Mouse (Mus musculus) stomach, embryonic 14.5 days (tissue): ENCODE measurements around the gene Arsg. TPM values are rescaled to one million over a fixed set of nuclear protein-coding genes. Genes with fewer than 3 reads are reported as not detected.

ENCODE experiments used
- ATAC-seq: fragments of 200-750 bp; cut with Nextera tagmentation; 2 replicates; pipeline ENCODE4 v1.8.0; 2017; ENCODE audit warnings: low read depth, moderate TSS enrichment; ENCODE audit not compliant: insufficient number of reproducible peaks, insufficient read depth, low FRiP score
- H3K27ac ChIP-seq: fragments of 300-500 bp; sonication (generic); 2 replicates; pipeline ENCODE4 v1.5.1; 2014; ENCODE audit warnings: mild to moderate bottlenecking, low read length, moderate library complexity, mixed read lengths
- H3K27me3 ChIP-seq: fragments of 300-500 bp; sonication (generic); 2 replicates; pipeline ENCODE4 v1.6.1; 2014; ENCODE audit warnings: low read length, control low read depth, mixed read lengths; ENCODE audit not compliant: control insufficient read depth, insufficient read depth
- H3K36me3 ChIP-seq: fragments of 300-500 bp; sonication (generic); 2 replicates; pipeline ENCODE4 v1.6.1; 2014; ENCODE audit warnings: mild to moderate bottlenecking, control low read depth, low read length, moderate library complexity, mixed read lengths; ENCODE audit not compliant: control insufficient read depth, insufficient read depth
- H3K4me1 ChIP-seq: fragments of 300-500 bp; sonication (generic); 2 replicates; pipeline ENCODE4 v1.6.1; 2014; ENCODE audit warnings: low read length, control low read depth, mixed read lengths; ENCODE audit not compliant: control insufficient read depth, insufficient read depth
- H3K4me2 ChIP-seq: fragments of 300-500 bp; sonication (generic); replicated peaks from 2 replicates; pipeline ENCODE4 v1.6.1; 2014; ENCODE audit warnings: low read depth, low read length, control low read depth
- H3K4me3 ChIP-seq: fragments of 300-500 bp; sonication (generic); 2 replicates; pipeline ENCODE4 v1.5.1; 2014; ENCODE audit warnings: low read depth, low read length, control low read depth
- H3K9ac ChIP-seq: fragments of 300-500 bp; sonication (generic); replicated peaks from 2 replicates; pipeline ENCODE4 v1.6.1; 2014; ENCODE audit warnings: low read depth, mild to moderate bottlenecking, control low read depth, low read length, moderate library complexity, mixed read lengths
- H3K9me3 ChIP-seq: fragments of 300-500 bp; sonication (generic); 2 replicates; pipeline ENCODE4 v1.6.1; 2016; ENCODE audit warnings: low read depth, low read length, control low read depth; ENCODE audit not compliant: control insufficient read depth
- WGBS: fragments of 180-500 bp; shearing (Covaris S2); extraction: QIAGEN DNeasy Blood & Tissue Kit; methylation state at CpG from one replicate; pipeline ENCODE4 v1.1.7; 2014; 5-methylcytosine and 5-hydroxymethylcytosine counted together
- polyA plus RNA-seq: library from polyadenylated mRNA; unstranded; fragments of >200 nt; fragmentation: Nextera tagmentation; extraction: Ambion mirVana; gene quantifications from 2 replicates; pipeline ENCODE4 v1.2.1, GENCODE M21; 2014

Gene Arsg
- polyA plus RNA-seq, 1 experiment from 2014 or later = 3.5 TPM

DNA sequence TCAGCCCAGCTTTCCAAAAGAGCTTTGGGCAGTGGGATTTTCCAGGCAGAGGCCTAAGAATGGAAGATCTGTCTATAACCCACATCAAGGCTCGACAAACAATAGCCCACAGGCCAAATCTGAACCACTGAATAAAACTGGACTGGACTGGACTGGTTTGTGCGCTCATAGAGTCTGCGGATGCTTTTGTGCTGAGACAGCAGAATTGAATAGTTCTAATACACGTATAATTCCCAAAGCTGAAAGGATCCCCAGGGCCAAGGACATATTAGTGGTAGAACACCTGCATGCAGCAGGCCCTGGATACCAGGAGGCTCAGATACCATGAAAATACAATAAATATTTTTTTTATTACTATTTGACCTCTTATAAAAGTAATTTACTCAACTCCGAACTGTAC lies 16.9 kb upstream of the Arsg start:
- ATAC-seq = no peak
- no peak overlapping the region for H3K9ac ChIP-seq
- whole genome bisulfite sequencing = 93% methylated on average over 5 of the region's 5 CpGs

DNA sequence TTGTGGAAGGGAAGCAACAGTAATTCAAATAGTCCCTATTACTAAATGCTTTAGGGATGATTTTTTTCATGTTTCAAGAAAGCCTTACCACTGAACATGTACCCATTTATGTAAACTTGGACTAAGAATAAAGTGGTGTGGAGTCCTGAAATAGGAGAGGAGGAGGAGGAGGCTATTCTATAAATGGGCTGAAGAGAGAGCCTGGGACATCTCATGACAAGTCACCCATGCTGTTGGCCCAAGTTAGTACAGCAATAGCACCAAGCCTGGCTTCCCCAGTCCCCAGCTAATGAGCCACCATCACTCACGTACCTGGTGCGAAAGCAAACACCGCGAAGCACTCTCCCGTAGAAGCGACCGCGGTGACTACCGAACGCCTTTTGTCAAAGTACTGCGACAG lies 15.0 kb upstream of the Arsg start:
- WGBS = 96% methylated on average over 11 of the region's 11 CpGs
- H3K9me3 ChIP-seq = no peaks in the 10 kb centered on the region
- no peak overlapping the region for H3K4me3 ChIP-seq
- no peak overlapping the region for H3K9ac ChIP-seq
- H3K4me1 ChIP-seq = no peaks in the 10 kb centered on the region
- no peaks in the 10 kb centered on the region for H3K27me3 ChIP-seq
- no peak for ATAC-seq
- H3K27ac ChIP-seq = no peak overlapping the region
- H3K36me3 ChIP-seq = peaks cover 6% of the 10 kb centered on the region; the same call in 1 of the 2 replicates
- H3K4me2 ChIP-seq = no peak overlapping the region

More for the DNA sequence above, 16.9 kb upstream of the Arsg start:
- H3K27ac ChIP-seq = no peak overlapping the region
- H3K4me2 ChIP-seq = no peak overlapping the region
- H3K36me3 ChIP-seq = peaks cover 6% of the 10 kb centered on the region; the same call in 1 of the 2 replicates
- no peaks in the 10 kb centered on the region for H3K9me3 ChIP-seq
- no peaks in the 10 kb centered on the region for H3K27me3 ChIP-seq
- H3K4me1 ChIP-seq = no peaks in the 10 kb centered on the region
- no peak overlapping the region for H3K4me3 ChIP-seq

DNA sequence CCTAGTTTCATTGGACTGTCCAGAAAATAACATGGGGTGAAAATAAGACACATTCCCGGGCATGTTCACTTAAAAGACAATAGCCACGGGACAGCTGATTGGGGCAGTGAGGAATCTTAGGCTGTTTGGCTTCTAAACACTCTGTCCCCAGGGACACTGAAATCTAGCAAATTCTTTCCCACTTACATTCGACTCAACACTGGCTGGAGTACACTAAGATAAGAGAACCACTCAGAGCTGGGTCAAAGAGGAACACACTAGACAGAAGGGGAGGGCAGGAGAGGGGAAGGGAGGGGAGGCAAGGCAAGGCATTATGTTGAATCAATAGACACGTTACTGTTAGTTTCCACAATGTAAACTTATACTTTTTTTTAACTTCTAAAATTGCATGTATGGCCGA lies 12.6 kb upstream of the Arsg start:
- no peak for ATAC-seq
- Histone ChIP-seq H3K4me2 (no peak overlapping the region), H3K4me3 (no peak overlapping the region), H3K9me3 (no peaks in the 10 kb centered on the region), H3K9ac (no peak overlapping the region), H3K4me1 (no peaks in the 10 kb centered on the region), H3K27me3 (no peaks in the 10 kb centered on the region), H3K36me3 (no peaks in the 10 kb centered on the region), H3K27ac (no peak overlapping the region)
- 48% methylated on average over 5 of the region's 5 CpGs for WGBS

DNA sequence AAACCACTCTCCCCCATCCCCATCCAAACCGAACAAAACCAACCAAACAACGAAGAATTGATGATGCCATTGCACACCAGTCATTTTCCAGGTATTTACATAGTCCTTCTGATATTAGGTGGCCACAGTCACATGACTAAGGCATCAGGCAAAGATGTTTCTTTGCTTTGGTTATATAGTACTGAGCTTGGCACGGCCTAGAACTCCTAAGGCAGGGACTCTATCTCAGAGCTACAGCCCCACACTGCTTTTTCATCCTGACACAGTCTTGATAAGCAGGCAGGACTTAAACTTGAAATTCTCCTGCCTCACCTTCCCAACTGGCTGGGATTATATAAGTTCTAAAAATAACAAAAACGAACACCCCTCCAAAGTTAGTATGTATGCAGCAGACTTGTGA lies 8.1 kb upstream of the Arsg start:
- Histone ChIP-seq H3K4me1 (no peaks in the 10 kb centered on the region), H3K4me3 (no peak overlapping the region), H3K9me3 (no peaks in the 10 kb centered on the region), H3K36me3 (no peaks in the 10 kb centered on the region), H3K9ac (no peak overlapping the region), H3K4me2 (no peak overlapping the region), H3K27me3 (no peaks in the 10 kb centered on the region), H3K27ac (no peak overlapping the region)
- 87% methylated on average over 4 of the region's 4 CpGs for WGBS
- ATAC-seq = no peak

DNA sequence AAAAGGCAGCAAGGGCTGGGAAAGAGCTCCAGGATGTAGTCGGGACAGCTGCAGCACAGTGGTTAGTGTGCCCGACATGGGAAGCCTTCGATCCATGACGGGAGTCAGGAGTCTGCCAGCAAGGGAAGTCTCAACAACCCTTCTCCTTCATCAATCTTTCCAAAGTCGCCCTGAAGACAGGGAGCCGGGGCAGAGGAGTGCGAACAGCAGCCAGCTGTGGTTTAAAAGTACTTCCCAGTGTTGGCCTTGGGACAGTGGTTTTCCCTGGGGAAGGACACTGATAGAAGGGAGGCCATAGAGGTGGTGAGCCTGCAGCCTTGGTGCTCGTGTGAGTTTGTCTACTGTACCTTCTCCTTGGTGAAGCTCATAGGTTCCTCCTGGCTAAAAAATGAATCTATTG lies 6.2 kb upstream of the Arsg start:
- 0 out of 2 replicates have a peak, but pooled peaks cover 3% of the 10 kb centered on the region for H3K4me1 ChIP-seq
- H3K27ac ChIP-seq = no peak overlapping the region
- no peaks in the 10 kb centered on the region for H3K36me3 ChIP-seq
- H3K27me3 ChIP-seq = no peaks in the 10 kb centered on the region
- 45% methylated on average over 8 of the region's 8 CpGs for WGBS
- ATAC-seq = no peak
- no peaks in the 10 kb centered on the region for H3K9me3 ChIP-seq
- no peak overlapping the region for H3K9ac ChIP-seq
- H3K4me3 ChIP-seq = no peak overlapping the region
- no peak overlapping the region for H3K4me2 ChIP-seq

DNA sequence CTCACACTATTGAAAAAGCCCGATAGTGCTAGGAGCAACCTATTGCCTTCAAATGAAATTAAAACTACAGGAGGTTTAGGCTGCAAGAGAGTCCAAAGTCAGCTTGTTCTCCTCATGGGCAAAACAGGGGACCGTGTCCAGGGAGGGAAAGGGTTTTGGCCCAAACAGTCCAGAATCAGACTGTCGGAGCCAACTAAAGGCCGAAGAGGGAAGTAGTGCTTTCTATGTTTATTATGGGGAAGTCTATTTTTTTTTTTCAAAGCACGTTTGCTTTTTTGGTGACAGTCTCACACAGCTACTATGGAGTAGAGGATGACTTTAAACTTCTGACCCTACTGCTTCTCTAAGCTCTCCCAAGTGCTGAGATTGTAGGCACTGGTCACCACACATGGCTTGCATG lies 5.0 kb upstream of the Arsg start:
- ATAC-seq = no peak
- no peaks in the 10 kb centered on the region for H3K27me3 ChIP-seq
- no peak overlapping the region for H3K9ac ChIP-seq
- 0 out of 2 replicates have a peak, but pooled peaks cover 3% of the 10 kb centered on the region for H3K4me1 ChIP-seq
- no peak overlapping the region for H3K27ac ChIP-seq
- H3K9me3 ChIP-seq = no peaks in the 10 kb centered on the region
- no peak overlapping the region for H3K4me3 ChIP-seq
- WGBS = 76% methylated on average over 5 of the region's 5 CpGs
- no peak overlapping the region for H3K4me2 ChIP-seq
- H3K36me3 ChIP-seq = no peaks in the 10 kb centered on the region

DNA sequence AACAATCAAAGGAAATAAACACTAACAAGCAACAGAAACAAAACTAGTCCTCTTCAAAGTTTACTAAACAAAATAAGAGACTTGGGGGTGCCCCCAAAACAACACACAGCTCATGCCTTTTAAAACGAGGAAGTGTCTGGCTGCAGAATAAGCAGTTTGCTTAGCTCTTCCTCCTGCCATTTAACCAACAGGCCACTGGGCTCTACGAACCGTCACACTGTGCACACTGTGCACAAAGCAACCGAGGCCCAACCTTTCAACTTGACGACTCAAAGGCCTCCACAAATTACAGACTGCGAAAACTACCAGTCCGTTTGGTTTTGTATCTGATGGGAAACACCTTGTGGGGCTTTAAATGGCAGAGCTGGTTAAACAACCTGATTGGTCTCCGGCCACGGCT lies 3.0 kb upstream of the Arsg start:
- Histone ChIP-seq H3K4me2 (no peak overlapping the region), H3K27me3 (no peaks in the 10 kb centered on the region), H3K27ac (no peak overlapping the region), H3K36me3 (no peaks in the 10 kb centered on the region), H3K4me3 (no peak overlapping the region), H3K9ac (no peak overlapping the region), H3K9me3 (no peaks in the 10 kb centered on the region), H3K4me1 (0 out of 2 replicates have a peak, but pooled peaks cover 3% of the 10 kb centered on the region)
- 60% methylated on average over 9 of the region's 9 CpGs for WGBS
- no peak for ATAC-seq

DNA sequence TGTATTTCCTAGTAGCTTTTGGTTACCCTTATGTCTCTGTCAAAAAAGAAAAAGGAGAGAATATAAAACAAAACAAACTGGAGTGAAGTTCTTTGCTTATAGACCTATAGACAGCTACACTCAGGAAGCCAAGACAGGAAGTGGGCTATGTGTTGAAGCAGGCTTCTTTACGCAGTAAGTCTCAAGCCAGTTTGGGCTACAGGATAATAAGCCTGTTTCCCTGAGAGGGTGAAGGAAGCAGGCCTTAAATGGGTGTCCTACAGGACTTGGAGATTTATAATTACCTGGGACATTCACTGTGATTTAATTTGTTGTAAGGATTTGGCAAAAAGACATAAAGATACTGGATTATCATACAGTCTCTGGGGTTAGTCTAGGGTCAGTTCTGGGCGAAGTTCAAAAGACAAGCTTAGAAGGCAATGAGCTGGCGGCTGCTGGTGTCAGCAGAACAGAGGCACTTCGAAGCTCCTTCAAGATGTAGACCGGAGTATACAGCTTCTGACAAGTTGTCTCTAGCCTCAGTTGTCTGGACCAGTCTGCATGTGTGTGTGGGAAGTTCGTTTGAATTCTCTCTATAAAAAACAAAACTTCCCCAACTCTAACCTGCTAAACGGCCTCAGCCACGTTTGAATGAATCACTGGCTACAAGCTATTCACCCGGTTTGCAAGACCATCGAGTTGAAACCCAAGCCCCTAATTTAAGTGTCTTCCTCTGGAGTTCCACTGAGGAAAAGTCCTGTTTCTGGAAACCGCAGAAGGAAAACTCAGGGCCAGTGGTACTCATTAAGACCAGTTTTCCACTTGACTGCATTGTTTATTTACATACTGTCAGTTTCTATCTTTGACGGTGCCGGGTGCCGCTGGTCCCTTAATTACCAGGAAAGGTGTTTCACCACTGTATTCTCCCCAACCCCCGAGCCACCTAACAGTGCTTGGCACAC lies 2.0 kb upstream of the Arsg start:
- Histone ChIP-seq H3K9me3 (no peaks in the 10 kb centered on the region), H3K36me3 (no peaks in the 10 kb centered on the region), H3K27ac (no peak overlapping the region), H3K4me3 (no peak overlapping the region), H3K9ac (no peak overlapping the region; the same call in 1 of the 2 replicates), H3K4me2 (peak overlapping the region; percentile 94), H3K27me3 (no peaks in the 10 kb centered on the region), H3K4me1 (0 out of 2 replicates have a peak, but pooled peaks cover 3% of the 10 kb centered on the region)
- no peak for ATAC-seq
- 36% methylated on average over 15 of the region's 15 CpGs for WGBS
